Mouse (Mus musculus) adrenal gland, postnatal 0 days (tissue): Measurements from ENCODE around the gene Mup6. TPM values are rescaled to one million over a fixed set of nuclear protein-coding genes. Genes with fewer than 3 reads are reported as not detected.

Source experiments
- polyA plus RNA-seq: library from polyadenylated mRNA; unstranded; fragments of >200 nt; fragmentation: Nextera tagmentation; extraction: Ambion mirVana; gene quantifications from 2 replicates; pipeline ENCODE4 v1.2.1, GENCODE M21; 2015

Gene Mup6
- not detected in 2 replicates for polyA plus RNA-seq

DNA sequence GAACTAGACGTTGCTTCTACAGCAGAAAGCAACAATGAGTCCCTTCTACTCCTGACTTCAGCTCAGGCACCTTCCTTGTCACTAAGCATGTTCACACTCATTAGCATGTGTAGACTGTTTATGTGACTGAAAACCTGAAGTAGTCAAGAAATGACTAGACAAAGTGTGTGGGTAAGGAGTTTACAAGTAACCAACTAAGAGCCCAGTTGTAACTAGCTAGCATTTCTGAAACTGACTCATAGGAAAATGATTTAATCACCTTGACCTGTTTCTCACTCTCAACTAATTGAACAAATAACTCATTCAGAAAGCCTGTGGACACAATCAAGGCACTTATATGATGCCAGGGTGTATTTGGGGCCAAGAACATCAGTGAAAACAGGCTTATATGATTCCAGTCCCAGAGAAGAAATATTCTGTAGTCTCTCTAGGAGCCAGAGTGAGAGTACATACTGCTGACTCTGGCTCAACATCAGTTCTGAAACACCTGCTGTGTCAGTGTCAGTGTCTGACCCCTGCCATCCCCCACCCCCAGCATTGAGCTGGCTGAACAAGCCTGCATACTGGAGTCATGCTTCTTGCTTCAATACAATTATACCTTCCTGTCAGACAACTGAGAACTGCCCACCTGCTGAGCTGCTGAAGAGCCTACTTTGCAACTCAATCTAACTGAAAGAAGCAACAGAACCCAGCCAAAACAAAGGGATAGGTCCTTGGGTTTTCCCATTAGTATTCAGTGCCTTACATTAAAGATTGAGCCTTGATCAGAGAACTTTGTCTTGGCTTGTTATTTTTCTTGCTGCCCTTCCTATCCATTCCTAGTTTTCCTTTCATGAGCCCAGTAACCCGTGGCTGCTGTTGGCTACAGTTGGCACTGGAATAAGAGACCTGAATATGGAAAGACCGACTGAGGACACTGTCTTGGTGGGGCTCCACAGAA is at the start of gene Mup6:
Mup6 (plus strand) TSS at position 890 of the 940 bp plus-strand sequence.

DNA sequence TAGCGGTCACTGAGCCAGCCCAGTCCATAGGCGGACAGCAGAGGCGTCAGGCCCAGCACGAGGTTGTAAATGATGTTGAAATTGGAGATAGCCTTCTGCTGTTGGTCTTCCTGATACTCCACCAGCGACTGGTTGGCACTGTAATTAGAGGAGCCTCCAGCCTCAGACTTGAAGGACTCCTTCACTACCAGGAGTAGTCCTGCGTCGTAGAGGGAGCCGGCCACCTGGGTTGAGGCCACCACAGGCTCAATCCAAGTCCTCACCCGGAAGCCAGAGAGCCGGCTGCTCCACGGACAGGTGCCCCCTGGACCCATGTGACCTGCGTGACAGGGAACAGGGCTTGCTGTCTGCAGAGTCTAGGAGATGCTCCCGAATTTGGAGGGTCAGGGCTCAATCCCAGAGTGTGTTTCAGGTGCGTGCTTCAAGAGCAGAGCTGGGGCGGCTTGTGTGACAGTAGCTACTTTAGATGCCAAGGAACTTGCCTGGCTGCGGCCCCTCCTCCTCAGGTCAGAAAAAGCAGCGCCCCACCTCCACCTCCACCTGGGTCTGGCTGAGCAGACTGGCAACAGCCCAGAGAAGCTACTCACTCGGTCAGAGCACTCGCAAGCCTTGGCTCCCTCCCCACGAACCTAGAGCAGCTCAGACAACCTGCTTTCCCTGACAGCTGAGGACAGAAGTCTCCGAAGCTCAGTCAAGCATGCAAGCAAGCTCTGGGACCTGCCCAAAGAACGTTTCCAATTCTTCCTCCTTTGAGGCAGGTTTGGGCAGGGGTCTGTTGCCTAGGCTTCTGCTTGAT is 49.3 kb upstream of the Mup6 start, which contains the start of gene Slc46a2:
Slc46a2 (minus strand) TSS at position 449 of the 796 bp plus-strand sequence.

DNA sequence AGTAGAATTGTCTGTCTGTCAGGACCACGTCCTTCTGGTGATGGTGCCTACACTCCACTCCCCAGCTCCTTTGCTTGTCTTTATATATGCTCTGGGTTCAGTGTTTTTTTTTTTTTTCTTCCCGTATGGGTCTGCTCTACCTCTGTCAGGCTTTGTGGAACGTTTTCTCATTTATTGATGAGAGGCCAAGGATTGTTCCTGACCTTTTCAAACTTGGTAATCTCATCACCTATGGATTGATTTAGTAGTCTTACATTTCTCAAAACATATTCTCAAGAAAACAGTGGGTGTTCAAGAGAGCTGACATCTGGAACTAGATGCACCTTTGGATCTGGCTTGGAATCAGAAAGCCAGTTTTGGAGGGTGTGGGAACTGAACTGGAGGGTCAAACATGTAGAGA is 3.5 kb upstream of the Mup6 start, which contains the start of gene Mup4:
Mup4 (minus strand) TSS at position 101 of the 400 bp plus-strand sequence.

Other genes with a start within 250 kb of the Mup6 start
- gene Inip, start 162.7 kb upstream of the Mup6 start, polyA plus RNA-seq, result 18.8 and 27.8 TPM in 2 replicates
- 5.7 and 7.0 TPM in 2 replicates for gene Snx30, start 158.5 kb upstream of the Mup6 start, polyA plus RNA-seq
- 0.04 and 0.09 TPM in 2 replicates for gene Slc46a2, start 49.2 kb upstream of the Mup6 start, polyA plus RNA-seq
- gene Mup4, start 3.6 kb upstream of the Mup6 start, polyA plus RNA-seq, result not detected in 2 replicates
- gene Mup7, start 106.2 kb downstream of the Mup6 start, polyA plus RNA-seq, result not detected in 2 replicates
- gene Mup2, start 190.0 kb downstream of the Mup6 start, polyA plus RNA-seq, result not detected in 2 replicates